Mouse (Mus musculus) limb, embryonic 14.5 days (tissue): ENCODE data around the gene Bmpr1a. TPM values are rescaled to one million over a fixed set of nuclear protein-coding genes. Genes with fewer than 3 reads are reported as not detected.
A peak's percentile ranks its signal among the peaks of the same experiment; 100 is the strongest.

Experiments
- ATAC-seq: fragments of 200-750 bp; cut with Nextera tagmentation; 2 replicates; pipeline ENCODE4 v1.8.0; 2017; ENCODE audit warnings: low read depth, moderate number of reproducible peaks, moderate TSS enrichment; ENCODE audit not compliant: low FRiP score
- DNase-seq: peaks from one replicate; pipeline ENCODE4 v3.0.0-alpha.2; 2015; ENCODE audit warnings: low spot score
- H3K27ac ChIP-seq: fragments of 300-500 bp; sonication (generic); replicated peaks from 2 replicates; pipeline ENCODE4 v1.5.1; 2014; ENCODE audit warnings: low read depth, mild to moderate bottlenecking, low read length, moderate library complexity, mixed read lengths
- H3K27me3 ChIP-seq: fragments of 300-500 bp; sonication (generic); 2 replicates; pipeline ENCODE4 v1.6.1; 2014; ENCODE audit warnings: low read length, mixed read lengths; ENCODE audit not compliant: control insufficient read depth, insufficient read depth
- H3K36me3 ChIP-seq: fragments of 300-500 bp; sonication (generic); 2 replicates; pipeline ENCODE4 v1.6.1; 2014; ENCODE audit warnings: mild to moderate bottlenecking, low read length, moderate library complexity, mixed read lengths; ENCODE audit not compliant: control insufficient read depth, insufficient read depth
- H3K4me1 ChIP-seq: fragments of 300-500 bp; sonication (generic); 2 replicates; pipeline ENCODE4 v1.6.1; 2014; ENCODE audit warnings: antibody characterized with exemption, low read length, mixed read lengths; ENCODE audit not compliant: control insufficient read depth, insufficient read depth
- H3K4me2 ChIP-seq: fragments of 300-500 bp; sonication (generic); replicated peaks from 2 replicates; pipeline ENCODE4 v1.6.1; 2014; ENCODE audit warnings: low read depth, mild to moderate bottlenecking, low read length, moderate library complexity; ENCODE audit not compliant: severe bottlenecking
- H3K4me3 ChIP-seq: fragments of 300-500 bp; sonication (generic); replicated peaks from 2 replicates; pipeline ENCODE4 v1.5.1; 2014; ENCODE audit warnings: low read length
- H3K9ac ChIP-seq: fragments of 300-500 bp; sonication (generic); 2 replicates; pipeline ENCODE4 v1.6.1; 2014; ENCODE audit warnings: mild to moderate bottlenecking, low read depth, low read length, moderate library complexity; ENCODE audit not compliant: severe bottlenecking
- H3K9me3 ChIP-seq: fragments of 300-500 bp; sonication (generic); 2 replicates; pipeline ENCODE4 v1.6.1; 2016; ENCODE audit warnings: low read length; ENCODE audit not compliant: control insufficient read depth
- POLR2A ChIP-seq: fragments of 200-500 bp; IDR thresholded peaks from 2 replicates; pipeline ENCODE4 v1.8.0; 2012; ENCODE audit warnings: inconsistent platforms, mild to moderate bottlenecking, moderate library complexity, borderline replicate concordance; ENCODE audit not compliant: insufficient read depth, insufficient read length; ENCODE audit errors: extremely low read depth
- WGBS: fragments of 180-500 bp; shearing (Covaris S2); extraction: QIAGEN DNeasy Blood & Tissue Kit; methylation state at CpG from one replicate; pipeline ENCODE4 v1.1.7; 2014; 5-methylcytosine and 5-hydroxymethylcytosine counted together
- polyA plus RNA-seq, 2 experiments: library from polyadenylated mRNA; depleted of rRNA in 1 of 2; stranded (reverse) in 1 of 2; unstranded in 1 of 2; fragments of >200 nt; fragmentation: Nextera tagmentation in 1 of 2; extraction: Ambion mirVana in 1 of 2; gene quantifications; 2 replicates each; pipeline versions ENCODE4 v1.2.1 to v1.2.3; 2012 to 2014

Bmpr1a gene
- polyA plus RNA-seq, 2 experiments = 44.3 to 72.1 TPM

GRCm38 (mm10) chr14:34501447-34501803, 1.7 kb downstream of the Bmpr1a start:
- peak overlapping the region; percentile 71 for H3K4me2 ChIP-seq
- peak overlapping the region; percentile 100 for H3K9ac ChIP-seq
- H3K9me3 ChIP-seq = no peaks in the 10 kb centered on the region
- peak overlapping the region; percentile 94 for H3K4me3 ChIP-seq
- no peak for ATAC-seq
- WGBS = under 1% methylated on average over 16 of the region's 16 CpGs
- TF ChIP-seq POLR2A = no peak
- H3K4me1 ChIP-seq = peaks cover 29% of the 10 kb centered on the region
- H3K27me3 ChIP-seq = no peaks in the 10 kb centered on the region
- H3K27ac ChIP-seq = peak overlapping the region; percentile 100
- no peaks in the 10 kb centered on the region for H3K36me3 ChIP-seq
- peak; percentile 36 for DNase-seq

- H3K27ac ChIP-seq = no peak overlapping the region
- H3K36me3 ChIP-seq = no peaks in the 10 kb centered on the region
- DNase-seq = no peak
- no peaks in the 10 kb centered on the region for H3K9me3 ChIP-seq
- TF ChIP-seq POLR2A = no peak
- peak overlapping the region; percentile 94 for H3K4me3 ChIP-seq
- ATAC-seq = no peak
- H3K9ac ChIP-seq = peak overlapping the region; percentile 100; the same call in 1 of the 2 replicates
- peaks cover 39% of the 10 kb centered on the region for H3K4me1 ChIP-seq
- WGBS = 7% methylated on average over 4 of the region's 4 CpGs
- H3K4me2 ChIP-seq = peak overlapping the region; percentile 71
- H3K27me3 ChIP-seq = no peaks in the 10 kb centered on the region
These were observed 2.8 kb downstream of the Bmpr1a start for GRCm38 (mm10) chr14:34500309-34500708.

GRCm38 (mm10) chr14:34499664-34500063, 3.5 kb downstream of the Bmpr1a start:
- peaks cover 36% of the 10 kb centered on the region for H3K4me1 ChIP-seq
- WGBS = 67% methylated on average over 4 of the region's 4 CpGs
- ATAC-seq = no peak
- no peak for DNase-seq
- H3K4me2 ChIP-seq = peak overlapping the region; percentile 71
- no peaks in the 10 kb centered on the region for H3K36me3 ChIP-seq
- no peaks in the 10 kb centered on the region for H3K27me3 ChIP-seq
- no peak overlapping the region for H3K9ac ChIP-seq
- H3K4me3 ChIP-seq = no peak overlapping the region
- TF ChIP-seq POLR2A = no peak
- H3K27ac ChIP-seq = no peak overlapping the region
- H3K9me3 ChIP-seq = no peaks in the 10 kb centered on the region

GRCm38 (mm10) chr14:34497346-34497745, 5.8 kb downstream of the Bmpr1a start:
- 66% methylated on average over 3 of the region's 3 CpGs for WGBS

GRCm38 (mm10) chr14:34493682-34494081, 9.5 kb downstream of the Bmpr1a start:
- Histone ChIP-seq H3K36me3 (no peaks in the 10 kb centered on the region), H3K9me3 (no peaks in the 10 kb centered on the region), H3K4me3 (no peak overlapping the region), H3K27me3 (no peaks in the 10 kb centered on the region), H3K27ac (no peak overlapping the region), H3K4me1 (peaks cover 16% of the 10 kb centered on the region), H3K9ac (no peak overlapping the region), H3K4me2 (no peak overlapping the region)
- no peak for DNase-seq
- TF ChIP-seq POLR2A = no peak
- WGBS = 90% methylated on average over 3 of the region's 3 CpGs
- ATAC-seq = no peak

More at GRCm38 (mm10) chr14:34497346-34497745, 5.8 kb downstream of the Bmpr1a start:
- no peak for DNase-seq
- Histone ChIP-seq H3K36me3 (no peaks in the 10 kb centered on the region), H3K27ac (no peak overlapping the region), H3K9ac (no peak overlapping the region), H3K27me3 (no peaks in the 10 kb centered on the region), H3K4me1 (peaks cover 32% of the 10 kb centered on the region), H3K9me3 (no peaks in the 10 kb centered on the region), H3K4me3 (no peak overlapping the region), H3K4me2 (no peak overlapping the region)
- no peak for TF ChIP-seq POLR2A
- no peak for ATAC-seq

GRCm38 (mm10) chr14:34492688-34493087, 10.5 kb downstream of the Bmpr1a start:
- WGBS = 86% methylated on average over 2 of the region's 2 CpGs
- no peaks in the 10 kb centered on the region for H3K27me3 ChIP-seq
- H3K9ac ChIP-seq = no peak overlapping the region
- H3K4me1 ChIP-seq = peaks cover 15% of the 10 kb centered on the region
- no peak overlapping the region for H3K27ac ChIP-seq
- no peak overlapping the region for H3K4me3 ChIP-seq
- ATAC-seq (no peak), DNase-seq (no peak)
- H3K4me2 ChIP-seq = no peak overlapping the region
- no peaks in the 10 kb centered on the region for H3K9me3 ChIP-seq
- no peaks in the 10 kb centered on the region for H3K36me3 ChIP-seq
- TF ChIP-seq POLR2A = no peak
